In the genomic region with DNA sequence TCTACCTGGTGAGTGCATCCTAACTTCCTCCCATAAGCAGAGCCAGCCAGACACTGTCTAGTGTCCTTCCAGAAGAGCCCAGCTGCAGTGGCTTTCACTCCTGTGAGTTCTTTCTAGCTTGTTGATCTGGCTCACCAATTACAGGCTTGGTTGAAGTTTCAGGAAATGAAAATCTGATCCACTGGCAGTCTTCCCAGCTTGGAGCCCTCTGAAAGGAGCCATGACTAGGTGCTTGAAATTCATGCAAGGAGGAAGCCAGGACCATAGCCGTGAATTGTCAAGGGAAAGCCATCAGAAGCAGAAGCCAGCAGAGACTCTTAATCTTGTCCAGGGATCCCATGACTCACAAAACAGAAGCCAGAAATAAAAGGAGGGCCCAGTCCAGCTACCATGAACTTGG, we compare ENCODE assay signal across 10 mouse cellular contexts. TPM values are rescaled to one million over a fixed set of nuclear protein-coding genes. Genes with fewer than 3 reads are reported as not detected.
DNase-seq lines count a peak whose midpoint lies in the region; ATAC-seq and TF ChIP-seq lines count a peak whose summit lies in the region.
"Had no signal": no experiment of that assay in that cellular context is flagged by ENCODE, and none has a peak within 500 bp of the region (broad histone marks: within the 10 kb centered on the region; RNA-seq: fewer than 3 reads in every experiment).

No protein-coding gene starts in this region.

- H3K27me3 ChIP-seq in heart, embryonic 12.5 days (replicated peaks), result peaks cover 12% of the 10 kb centered on the region; the same call in 1 of the 2 replicates

- H3K4me2 ChIP-seq in heart, embryonic 12.5 days, result no peak overlapping the region

- ATAC-seq in heart, embryonic 12.5 days (ENCODE audit: insufficient number of reproducible peaks, low FRiP score), result no peak

- 50% methylated on average over 1 of the region's 1 CpGs for WGBS in heart, embryonic 12.5 days

- no peaks in the 10 kb centered on the region for H3K36me3 ChIP-seq in heart, embryonic 12.5 days

- no peak overlapping the region for H3K9ac ChIP-seq in heart, embryonic 12.5 days

- no peak overlapping the region for H3K27ac ChIP-seq in heart, embryonic 12.5 days (ENCODE audit: poor library complexity, severe bottlenecking)
- H3K27ac ChIP-seq: macrophage had no signal

- H3K9me3 ChIP-seq in heart, embryonic 12.5 days (replicated peaks), result no peaks in the 10 kb centered on the region

- TF ChIP-seq POLR2A in brain, embryonic 14.5 days (IDR thresholded peaks at IDR 0.05; ENCODE audit: borderline replicate concordance, extremely low read depth, insufficient read depth, insufficient read length, poor library complexity, severe bottlenecking), result no peak

- intact Hi-C loops in heart, postnatal 36 days (cut with DNase I), result no loop called here

- DNase-seq in heart, postnatal 4 days, result peak; percentile 11
- no peak for DNase-seq in heart, postnatal 36 days
- DNase-seq in brain, embryonic 14.5 days (ENCODE audit: low read depth), result peak; percentile 47
- peak; percentile 76 to 79 for DNase-seq in kidney, postnatal 36 days
- DNase-seq in lung, postnatal 25 days (ENCODE audit: low spot score), result peak; percentile 77
- DNase-seq in spleen, postnatal 36 days (ENCODE audit: low spot score in 2 of 2), result no peak
- DNase-seq in testis, postnatal 10 days (ENCODE audit: low spot score), result no peak

- no peak for TF ChIP-seq CTCF in brain, embryonic 14.5 days (IDR thresholded peaks at IDR 0.05; ENCODE audit: borderline replicate concordance, extremely low read depth, insufficient read depth, insufficient read length)

- H3K4me1 ChIP-seq in heart, embryonic 12.5 days (replicated peaks), result no peaks in the 10 kb centered on the region

- H3K4me3 ChIP-seq in heart, embryonic 12.5 days, result no peak overlapping the region

RNA-seq across cellular contexts. Expression of a gene that starts 8.7 kb away (rescaled TPM):
- total RNA-seq in heart, postnatal 4 days (2021), result not detected
- total RNA-seq in heart, postnatal 36 days (2021), result not detected
- polyA plus RNA-seq in brain, embryonic 14.5 days (2012; rRNA removed), result 0.20 and 0.64 TPM in 2 replicates
- polyA plus RNA-seq in heart, embryonic 12.5 days (2016; fragmentation: Nextera tagmentation; extraction: Ambion mirVana), result 0.15 and 0.46 TPM in 2 replicates
- total RNA-seq: neutrophil, adult 5-6 weeks had no signal
- polyA plus RNA-seq: macrophage had no signal

Comparison
In these comparisons a context has a peak if more than half of its experiments do, and no peak if none do; other contexts are left out.
1. DNase-seq: peak in heart, postnatal 4 days (single experiment), brain, embryonic 14.5 days (single experiment), kidney, postnatal 36 days (2 of 2) and lung, postnatal 25 days (single experiment); none in heart, postnatal 36 days (0 of 2), spleen, postnatal 36 days (0 of 2) and testis, postnatal 10 days (single experiment).